ENCODE assay signal across 18 mouse cellular contexts in genomic region chr4:72381742-72382141, GRCm38 (mm10).
"Had no signal": no experiment of that assay in that cellular context is flagged by ENCODE, and none has a peak within 500 bp of the region (broad histone marks: within the 10 kb centered on the region; RNA-seq: fewer than 3 reads in every experiment).

No protein-coding gene starts in this region.

- H3K27ac ChIP-seq: kidney, embryonic 15.5 days; left cerebral cortex, adult 2 months; liver, embryonic 13.5 days; neural tube, embryonic 12.5 days; neural tube, embryonic 15.5 days; stomach, postnatal 0 days had no signal

- H3K4me1 ChIP-seq: liver, embryonic 13.5 days had no signal

- H3K27me3 ChIP-seq: kidney, embryonic 15.5 days; liver, embryonic 13.5 days had no signal

- H3K9ac ChIP-seq: kidney, embryonic 15.5 days; liver, embryonic 13.5 days; neural tube, embryonic 12.5 days; neural tube, embryonic 15.5 days had no signal

- H3K36me3 ChIP-seq: kidney, embryonic 15.5 days; liver, embryonic 13.5 days; neural tube, embryonic 12.5 days; neural tube, embryonic 15.5 days had no signal

- H3K4me3 ChIP-seq: kidney, embryonic 15.5 days; left cerebral cortex, adult 2 months; liver, embryonic 13.5 days; neural tube, embryonic 12.5 days had no signal

- DNase-seq: kidney, adult 11 months; kidney, adult 8-10 months; kidney, postnatal 10 days; kidney, postnatal 36 days; layer of hippocampus, postnatal 36 days; liver, embryonic 13.5 days; lung, adult 2 months; lung, postnatal 14 days; lung, postnatal 4 days; right cerebral cortex, adult 18-20 months; right cerebral cortex, postnatal 14 days; right cerebral cortex, postnatal 4 days; thymus, postnatal 36 days had no signal

- H3K9me3 ChIP-seq: kidney, embryonic 15.5 days; liver, embryonic 13.5 days; neural tube, embryonic 12.5 days; neural tube, embryonic 15.5 days had no signal

- H3K4me2 ChIP-seq: kidney, embryonic 15.5 days; liver, embryonic 13.5 days had no signal
